Comparison of ENCODE assay signal across 15 mouse cellular contexts in genomic region chrX:106135484-106135883, GRCm38 (mm10). TPM values are rescaled to one million over a fixed set of nuclear protein-coding genes. Genes with fewer than 3 reads are reported as not detected.
A peak's percentile ranks its signal among the peaks of the same experiment; 100 is the strongest.
DNase-seq lines count a peak whose midpoint lies in the region; ATAC-seq and TF ChIP-seq lines count a peak whose summit lies in the region.
"Had no signal": no experiment of that assay in that cellular context is flagged by ENCODE, and none has a peak within 500 bp of the region (broad histone marks: within the 10 kb centered on the region; RNA-seq: fewer than 3 reads in every experiment).

No protein-coding gene starts in this region.

- no peaks in the 10 kb centered on the region for H3K4me1 ChIP-seq in liver, embryonic 12.5 days
- H3K4me1 ChIP-seq in liver, embryonic 15.5 days (replicated peaks), result peaks cover 11% of the 10 kb centered on the region
- H3K4me1 ChIP-seq in stomach, embryonic 15.5 days, result no peaks in the 10 kb centered on the region
- H3K4me1 ChIP-seq in hindbrain, embryonic 14.5 days (replicated peaks; ENCODE audit: control insufficient read depth, insufficient read depth, low read length), result no peaks in the 10 kb centered on the region
- H3K4me1 ChIP-seq: embryonic facial prominence, embryonic 10.5 days; lung, embryonic 15.5 days; midbrain, embryonic 13.5 days; neural tube, embryonic 13.5 days had no signal

- H3K9me3 ChIP-seq in liver, embryonic 12.5 days (replicated peaks), result no peaks in the 10 kb centered on the region
- no peaks in the 10 kb centered on the region for H3K9me3 ChIP-seq in liver, embryonic 15.5 days (replicated peaks)
- no peaks in the 10 kb centered on the region for H3K9me3 ChIP-seq in stomach, embryonic 15.5 days
- no peaks in the 10 kb centered on the region for H3K9me3 ChIP-seq in hindbrain, embryonic 14.5 days (ENCODE audit: control insufficient read depth, low read length)
- H3K9me3 ChIP-seq: embryonic facial prominence, embryonic 10.5 days; heart, embryonic 12.5 days; lung, embryonic 15.5 days; midbrain, embryonic 13.5 days; neural tube, embryonic 13.5 days had no signal

- 58% methylated on average over 4 of the region's 4 CpGs for WGBS in liver, embryonic 12.5 days (ENCODE audit: insufficient replicate concordance)
- 59% methylated on average over 4 of the region's 4 CpGs for WGBS in liver, embryonic 15.5 days (ENCODE audit: insufficient replicate concordance)
- 82% methylated on average over 4 of the region's 4 CpGs for WGBS in stomach, embryonic 15.5 days
- 81% methylated on average over 4 of the region's 4 CpGs for WGBS in hindbrain, embryonic 14.5 days

- no peak for ATAC-seq in liver, embryonic 12.5 days
- ATAC-seq in Patski, result peak; percentile 14
- no peak for ATAC-seq in liver, embryonic 15.5 days (ENCODE audit: insufficient read depth)
- ATAC-seq in stomach, embryonic 15.5 days (ENCODE audit: insufficient read depth, low FRiP score, low read depth), result no peak
- ATAC-seq in hindbrain, embryonic 14.5 days (ENCODE audit: low FRiP score), result no peak
- ATAC-seq: midbrain, embryonic 13.5 days had no signal

- no peak overlapping the region for H3K4me3 ChIP-seq in liver, embryonic 12.5 days
- no peak overlapping the region for H3K4me3 ChIP-seq in liver, embryonic 15.5 days (replicated peaks)
- H3K4me3 ChIP-seq in stomach, embryonic 15.5 days (replicated peaks), result no peak overlapping the region
- no peak overlapping the region for H3K4me3 ChIP-seq in hindbrain, embryonic 14.5 days (replicated peaks; ENCODE audit: low read length)
- H3K4me3 ChIP-seq: embryonic facial prominence, embryonic 10.5 days; heart, embryonic 12.5 days; lung, embryonic 15.5 days; midbrain, embryonic 13.5 days; neural tube, embryonic 13.5 days had no signal

- POLR2A ChIA-PET in Patski (lab: Charles Lee), result no interaction called here

- H3K4me2 ChIP-seq in liver, embryonic 12.5 days, result peak overlapping the region; percentile 43
- H3K4me2 ChIP-seq in liver, embryonic 15.5 days, result peak overlapping the region; percentile 40
- no peak overlapping the region for H3K4me2 ChIP-seq in stomach, embryonic 15.5 days
- H3K4me2 ChIP-seq in hindbrain, embryonic 14.5 days (replicated peaks), result no peak overlapping the region
- H3K4me2 ChIP-seq: lung, embryonic 15.5 days; midbrain, embryonic 13.5 days; neural tube, embryonic 13.5 days had no signal

- DNase-seq in liver, result no peak
- no peak for DNase-seq in Patski (ENCODE audit: low read depth, low spot score)
- no peak for DNase-seq in left cerebral cortex, adult 8-10 months (ENCODE audit: low spot score in 2 of 2)
- DNase-seq in hindbrain, embryonic 14.5 days (ENCODE audit: low spot score), result no peak
- DNase-seq: cerebellum, adult 11-12 months; right cerebral cortex, adult 18-20 months had no signal

- no peaks in the 10 kb centered on the region for H3K27me3 ChIP-seq in liver, embryonic 12.5 days (replicated peaks)
- H3K27me3 ChIP-seq in Patski, result peaks cover 13% of the 10 kb centered on the region
- H3K27me3 ChIP-seq in liver, embryonic 15.5 days, result no peaks in the 10 kb centered on the region
- no peaks in the 10 kb centered on the region for H3K27me3 ChIP-seq in stomach, embryonic 15.5 days (replicated peaks)
- H3K27me3 ChIP-seq in hindbrain, embryonic 14.5 days (ENCODE audit: control insufficient read depth, insufficient read depth, low read length), result no peaks in the 10 kb centered on the region
- H3K27me3 ChIP-seq: heart, embryonic 12.5 days; lung, embryonic 15.5 days; neural tube, embryonic 13.5 days had no signal

- no peak overlapping the region for H3K27ac ChIP-seq in liver, embryonic 12.5 days
- no peak overlapping the region for H3K27ac ChIP-seq in liver, embryonic 15.5 days (replicated peaks)
- H3K27ac ChIP-seq in stomach, embryonic 15.5 days, result 0 out of 2 replicates have a peak overlapping the region, but pooled peaks have one; percentile 4
- no peak overlapping the region for H3K27ac ChIP-seq in hindbrain, embryonic 14.5 days
- H3K27ac ChIP-seq: embryonic facial prominence, embryonic 10.5 days; lung, embryonic 15.5 days; midbrain, embryonic 13.5 days; neural tube, embryonic 13.5 days had no signal

- no peaks in the 10 kb centered on the region for H3K36me3 ChIP-seq in liver, embryonic 12.5 days
- H3K36me3 ChIP-seq in liver, embryonic 15.5 days (replicated peaks), result no peaks in the 10 kb centered on the region
- H3K36me3 ChIP-seq in stomach, embryonic 15.5 days, result no peaks in the 10 kb centered on the region
- H3K36me3 ChIP-seq in hindbrain, embryonic 14.5 days (replicated peaks; ENCODE audit: control insufficient read depth, insufficient read depth), result no peaks in the 10 kb centered on the region
- H3K36me3 ChIP-seq: embryonic facial prominence, embryonic 10.5 days; heart, embryonic 12.5 days; lung, embryonic 15.5 days; midbrain, embryonic 13.5 days; neural tube, embryonic 13.5 days had no signal

- in situ Hi-C loops in Patski (cut with MboI; ENCODE audit: low pct_unique_long_range_greater_than_20kb), result no loop called here

- TF ChIP-seq CTCF in Patski (IDR thresholded peaks at IDR 0.05), result no peak

- CTCF ChIA-PET in Patski (lab: Charles Lee), result no interaction called here

- H3K9ac ChIP-seq in liver, embryonic 12.5 days, result no peak overlapping the region
- H3K9ac ChIP-seq in liver, embryonic 15.5 days, result no peak overlapping the region
- no peak overlapping the region for H3K9ac ChIP-seq in stomach, embryonic 15.5 days
- H3K9ac ChIP-seq in hindbrain, embryonic 14.5 days, result no peak overlapping the region
- H3K9ac ChIP-seq: heart, embryonic 12.5 days; lung, embryonic 15.5 days; midbrain, embryonic 13.5 days; neural tube, embryonic 13.5 days had no signal

RNA-seq across cellular contexts. Expression of gene Tlr13, which starts 7.5 kb away (rescaled TPM):
- polyA plus RNA-seq in liver, embryonic 12.5 days (2016; fragmentation: Nextera tagmentation; extraction: Ambion mirVana), result 0.38 and 0.56 TPM in 2 replicates
- polyA plus RNA-seq in Patski (2021), result not detected
- polyA plus RNA-seq in liver, embryonic 15.5 days (2015; fragmentation: Nextera tagmentation; extraction: Ambion mirVana), result 1.4 TPM in 2 replicates
- polyA plus RNA-seq in stomach, embryonic 15.5 days (2015; fragmentation: Nextera tagmentation; extraction: Ambion mirVana), result 1.0 and 1.1 TPM in 2 replicates
- total RNA-seq in left cerebral cortex, adult 8-10 months (2022), result 1 to 10 TPM; 1.4 to 3.7 (median 2.6) TPM
- polyA plus RNA-seq in hindbrain, embryonic 14.5 days (2014; fragmentation: Nextera tagmentation; extraction: Ambion mirVana), result 0.34 and 0.48 TPM in 2 replicates
- total RNA-seq: MEL had no signal

RNA-seq across cellular contexts. Expression of gene Pgk1, which starts 51.4 kb away (rescaled TPM):
- 271 and 290 TPM in 2 replicates for polyA plus RNA-seq in liver, embryonic 12.5 days (2016; fragmentation: Nextera tagmentation; extraction: Ambion mirVana)
- polyA plus RNA-seq in Patski (2021), result 720 TPM
- polyA plus RNA-seq in liver, embryonic 15.5 days (2015; fragmentation: Nextera tagmentation; extraction: Ambion mirVana), result 163 and 170 TPM in 2 replicates
- polyA plus RNA-seq in stomach, embryonic 15.5 days (2015; fragmentation: Nextera tagmentation; extraction: Ambion mirVana), result 290 and 352 TPM in 2 replicates
- 100 to 1,000 TPM; 451 to 500 (median 488) TPM for total RNA-seq in left cerebral cortex, adult 8-10 months (2022)
- 278 and 290 TPM in 2 replicates for polyA plus RNA-seq in hindbrain, embryonic 14.5 days (2014; fragmentation: Nextera tagmentation; extraction: Ambion mirVana)

Comparison
In these comparisons a context has a peak if more than half of its experiments do, and no peak if none do; other contexts are left out.
1. H3K4me2 ChIP-seq: peak in liver, embryonic 12.5 days (single experiment) and liver, embryonic 15.5 days (single experiment); none in stomach, embryonic 15.5 days (single experiment) and hindbrain, embryonic 14.5 days (single experiment).